Mouse (Mus musculus) hindbrain, embryonic 11.5 days (tissue): ENCODE data around the gene Cbx6. TPM values are rescaled to one million over a fixed set of nuclear protein-coding genes. Genes with fewer than 3 reads are reported as not detected.
A peak's percentile ranks its signal among the peaks of the same experiment; 100 is the strongest.
"Not testable (repeated sequence)": the region's sequence is repeated elsewhere in the genome, so short reads cannot be mapped to it uniquely, and the experiment has no call there.

Source experiments
- ATAC-seq: fragments of 200-750 bp; cut with Nextera tagmentation; 2 replicates; pipeline ENCODE4 v1.8.0; 2017; ENCODE audit warnings: mild to moderate bottlenecking, moderate TSS enrichment, moderate library complexity; ENCODE audit not compliant: low FRiP score
- DNase-seq: peaks from one replicate; pipeline ENCODE4 v3.0.0-alpha.2; 2015; ENCODE audit warnings: low spot score
- H3K27ac ChIP-seq: fragments of 300-500 bp; sonication (generic); 2 replicates; pipeline ENCODE4 v1.5.1; 2014; ENCODE audit warnings: mild to moderate bottlenecking, low read depth, low read length
- H3K27me3 ChIP-seq: fragments of 300-500 bp; sonication (generic); 2 replicates; pipeline ENCODE4 v1.6.1; 2014; ENCODE audit warnings: mild to moderate bottlenecking, low read length, moderate library complexity, mixed read lengths; ENCODE audit not compliant: control insufficient read depth, insufficient read depth
- H3K36me3 ChIP-seq: fragments of 300-500 bp; sonication (generic); 2 replicates; pipeline ENCODE4 v1.6.1; 2014; ENCODE audit warnings: mild to moderate bottlenecking, low read length, moderate library complexity, mixed read lengths; ENCODE audit not compliant: control insufficient read depth, insufficient read depth
- H3K4me1 ChIP-seq: fragments of 300-500 bp; sonication (generic); replicated peaks from 2 replicates; pipeline ENCODE4 v1.6.1; 2014; ENCODE audit warnings: low read length, mixed read lengths; ENCODE audit not compliant: control insufficient read depth, insufficient read depth
- H3K4me2 ChIP-seq: fragments of 300-500 bp; sonication (generic); replicated peaks from 2 replicates; pipeline ENCODE4 v1.6.1; 2014; ENCODE audit warnings: mild to moderate bottlenecking, low read depth, low read length
- H3K4me3 ChIP-seq: fragments of 300-500 bp; sonication (generic); 2 replicates; pipeline ENCODE4 v1.5.1; 2014; ENCODE audit warnings: low read depth, low read length
- H3K9ac ChIP-seq: fragments of 300-500 bp; sonication (generic); 2 replicates; pipeline ENCODE4 v1.6.1; 2014; ENCODE audit warnings: low read depth, low read length
- H3K9me3 ChIP-seq: fragments of 300-500 bp; sonication (generic); 2 replicates; pipeline ENCODE4 v1.6.1; 2016; ENCODE audit warnings: low read length; ENCODE audit not compliant: control insufficient read depth
- WGBS: fragments of 180-500 bp; shearing (Covaris S2); extraction: QIAGEN DNeasy Blood & Tissue Kit; methylation state at CpG from one replicate; pipeline ENCODE4 v1.1.7; 2014; 5-methylcytosine and 5-hydroxymethylcytosine counted together
- polyA plus RNA-seq: library from polyadenylated mRNA; unstranded; fragments of >200 nt; fragmentation: Nextera tagmentation; extraction: Ambion mirVana; gene quantifications from 2 replicates; pipeline ENCODE4 v1.2.1, GENCODE M21; 2014

Gene Cbx6
- polyA plus RNA-seq, 1 experiment from 2014 or later = 10.8 TPM

DNA sequence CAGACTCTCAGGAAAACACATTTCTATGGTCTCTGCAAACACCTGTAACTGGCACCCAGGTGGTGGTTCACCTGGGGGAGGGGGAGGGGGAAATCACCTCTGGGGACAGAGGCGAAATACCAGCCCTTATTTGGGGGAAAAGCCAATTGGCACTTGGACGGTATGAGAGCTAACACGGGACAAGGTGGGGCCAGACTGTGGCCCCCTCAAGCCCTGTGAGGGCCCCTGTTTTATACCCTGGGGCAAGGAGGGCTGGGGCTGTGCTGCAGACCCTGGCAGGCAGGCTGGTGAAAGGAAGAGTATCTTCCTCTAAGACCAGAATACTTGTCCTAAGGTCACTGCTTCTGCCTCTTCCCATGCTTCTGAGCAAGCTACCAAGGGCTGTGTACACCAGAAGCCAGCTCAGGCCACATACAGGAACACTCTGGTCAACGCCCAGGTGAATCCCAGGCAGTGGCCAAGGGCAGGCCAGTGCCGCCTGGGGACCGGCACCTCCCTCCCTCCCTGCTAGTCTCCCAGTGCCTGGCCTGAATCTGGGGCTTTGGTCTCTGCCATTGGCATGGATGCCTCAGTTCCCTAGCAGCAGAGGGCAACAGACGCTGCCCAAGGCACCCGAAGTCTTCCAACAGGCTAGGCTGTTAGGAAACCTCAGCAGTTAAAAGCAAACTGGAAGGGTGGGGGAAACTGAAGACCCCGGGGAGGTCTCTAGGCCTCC is 8.1 kb downstream of the Cbx6 start:
- ATAC-seq (no peak), DNase-seq (no peak)
- no peaks in the 10 kb centered on the region for H3K9me3 ChIP-seq
- H3K36me3 ChIP-seq = 0 out of 2 replicates have a peak, but pooled peaks cover 2% of the 10 kb centered on the region
- H3K9ac ChIP-seq = no peak overlapping the region
- no peak overlapping the region for H3K4me2 ChIP-seq
- 88% methylated on average over 9 of the region's 9 CpGs for WGBS
- H3K4me3 ChIP-seq = no peak overlapping the region
- H3K27me3 ChIP-seq = no peaks in the 10 kb centered on the region
- H3K4me1 ChIP-seq = peaks cover 4% of the 10 kb centered on the region
- no peak overlapping the region for H3K27ac ChIP-seq

DNA sequence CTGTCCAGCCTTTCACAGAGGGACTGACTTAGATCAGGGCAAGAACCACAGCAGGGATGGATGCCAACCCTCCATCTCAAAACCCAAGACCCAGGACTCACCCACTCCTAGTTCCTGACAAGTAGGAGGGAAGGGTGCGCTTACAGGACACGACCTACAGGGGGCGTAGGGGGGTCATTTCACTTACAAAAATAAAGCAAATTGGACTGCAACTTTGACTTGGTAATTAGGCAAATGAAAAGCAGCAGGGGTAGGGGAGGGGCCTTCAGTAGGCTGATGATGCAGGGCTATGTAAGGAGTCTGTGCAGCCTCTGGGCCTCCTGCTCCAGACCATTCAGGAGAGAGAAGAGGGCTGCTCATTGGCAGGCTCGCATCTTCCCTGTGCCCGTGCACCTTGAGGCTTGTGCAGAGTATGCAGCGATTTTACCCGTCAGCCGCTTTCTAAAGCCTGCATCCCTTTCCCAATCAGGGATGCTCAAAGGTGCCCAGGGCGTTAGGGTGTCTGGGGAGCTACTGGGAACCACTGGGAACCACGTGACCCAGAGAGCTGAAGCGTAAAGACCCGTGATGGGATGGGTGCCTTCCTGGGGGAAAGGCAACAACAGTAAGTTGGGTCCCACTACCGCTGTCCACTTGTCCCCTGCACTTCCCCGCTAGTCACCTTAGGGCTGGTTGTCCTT is 9.2 kb downstream of the Cbx6 start:
- peak; percentile 70 for DNase-seq
- 50% methylated on average over 14 of the region's 14 CpGs for WGBS
- no peak for ATAC-seq
- Histone ChIP-seq H3K27ac (no peak overlapping the region), H3K27me3 (no peaks in the 10 kb centered on the region), H3K9ac (no peak overlapping the region), H3K4me2 (no peak overlapping the region), H3K4me1 (peaks cover 4% of the 10 kb centered on the region), H3K9me3 (no peaks in the 10 kb centered on the region), H3K4me3 (no peak overlapping the region), H3K36me3 (0 out of 2 replicates have a peak, but pooled peaks cover 2% of the 10 kb centered on the region)

- no peaks in the 10 kb centered on the region for H3K27me3 ChIP-seq
- DNase-seq (no peak), ATAC-seq (no peak)
- H3K27ac ChIP-seq = no peak overlapping the region
- no peak overlapping the region for H3K9ac ChIP-seq
- 75% methylated on average over 19 of the region's 19 CpGs for WGBS
- H3K9me3 ChIP-seq = no peaks in the 10 kb centered on the region
- H3K4me2 ChIP-seq = no peak overlapping the region
- H3K4me3 ChIP-seq = no peak overlapping the region
- H3K36me3 ChIP-seq = 0 out of 2 replicates have a peak, but pooled peaks cover 2% of the 10 kb centered on the region
- H3K4me1 ChIP-seq = no peaks in the 10 kb centered on the region; the same call in 1 of the 2 replicates
Measured at GRCm38 (mm10) chr15:79823588-79824280, 10.8 kb downstream of the Cbx6 start.

DNA sequence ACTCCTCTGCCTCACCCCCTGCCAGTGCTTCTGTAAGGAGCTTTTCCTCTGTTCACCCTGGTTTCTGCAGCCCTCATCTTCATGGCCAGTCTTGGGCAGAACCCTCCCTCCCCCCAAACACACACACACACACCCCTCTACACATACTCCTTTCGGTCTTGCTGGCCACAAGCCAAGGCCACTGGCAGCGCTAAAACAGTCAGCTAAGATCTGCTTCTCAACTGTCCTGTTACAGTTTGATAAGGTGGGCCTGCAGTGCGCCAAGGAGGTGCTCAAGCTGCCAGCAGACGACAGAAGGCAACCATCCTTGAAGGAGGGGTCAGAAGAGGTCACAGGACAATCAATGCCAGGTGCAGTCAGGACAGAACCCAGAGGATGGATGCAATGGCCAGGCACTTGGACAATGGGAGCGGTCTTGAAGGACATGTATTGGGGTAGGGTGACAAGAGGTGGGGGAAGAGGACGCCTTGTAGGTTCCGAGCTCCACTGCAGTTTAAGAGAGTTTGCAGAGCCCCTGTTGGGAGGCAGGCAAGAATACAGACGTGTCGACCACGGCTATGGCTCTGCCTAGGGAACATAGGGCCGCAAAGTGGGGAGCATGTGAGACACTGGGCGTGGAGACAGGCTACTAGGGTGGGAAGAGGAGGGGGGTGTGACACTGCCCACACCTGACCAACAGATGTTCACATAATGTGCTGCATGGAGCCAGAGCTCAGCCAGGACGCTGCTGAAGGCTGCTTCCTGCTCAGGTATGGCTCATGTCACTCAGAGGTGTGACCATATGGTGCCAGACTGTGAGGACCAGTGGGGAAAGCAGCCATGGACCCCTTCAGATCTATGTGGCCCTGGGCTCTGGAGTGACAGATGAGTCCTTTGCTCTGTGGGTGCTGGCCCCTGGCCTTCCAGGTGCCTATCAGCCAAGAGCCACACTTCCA is 12.0 kb downstream of the Cbx6 start:
- Histone ChIP-seq H3K9me3 (no peaks in the 10 kb centered on the region), H3K36me3 (no peaks in the 10 kb centered on the region), H3K4me2 (no peak overlapping the region), H3K27ac (0 out of 2 replicates have a peak overlapping the region, but pooled peaks have one; percentile 13), H3K27me3 (no peaks in the 10 kb centered on the region), H3K4me3 (no peak overlapping the region), H3K9ac (no peak overlapping the region), H3K4me1 (no peaks in the 10 kb centered on the region)
- ATAC-seq (0 out of 2 replicates have a peak, but pooled peaks have one; percentile 10), DNase-seq (no peak)
- WGBS = 67% methylated on average over 13 of the region's 13 CpGs

GRCm38 (mm10) chr15:79818325-79818724 is 16.2 kb downstream of the Cbx6 start:
- H3K27me3 ChIP-seq = no peaks in the 10 kb centered on the region
- H3K36me3 ChIP-seq = no peaks in the 10 kb centered on the region
- no peak overlapping the region for H3K4me2 ChIP-seq
- ATAC-seq = no peak
- H3K4me1 ChIP-seq = no peaks in the 10 kb centered on the region
- WGBS = 88% methylated on average over 4 of the region's 4 CpGs
- H3K9me3 ChIP-seq = no peaks in the 10 kb centered on the region
- no peak for DNase-seq
- H3K4me3 ChIP-seq = no peak overlapping the region
- no peak overlapping the region for H3K9ac ChIP-seq
- H3K27ac ChIP-seq = no peak overlapping the region

GRCm38 (mm10) chr15:79813666-79814258 is 20.7 kb downstream of the Cbx6 start:
- no peak overlapping the region for H3K4me2 ChIP-seq
- no peak overlapping the region for H3K4me3 ChIP-seq
- no peaks in the 10 kb centered on the region for H3K27me3 ChIP-seq
- no peak overlapping the region for H3K27ac ChIP-seq
- no peak for DNase-seq
- 49% methylated on average over 8 of the region's 8 CpGs for WGBS
- no peaks in the 10 kb centered on the region for H3K4me1 ChIP-seq
- H3K9ac ChIP-seq = no peak overlapping the region
- no peaks in the 10 kb centered on the region for H3K36me3 ChIP-seq
- no peak for ATAC-seq
- no peaks in the 10 kb centered on the region for H3K9me3 ChIP-seq

DNA sequence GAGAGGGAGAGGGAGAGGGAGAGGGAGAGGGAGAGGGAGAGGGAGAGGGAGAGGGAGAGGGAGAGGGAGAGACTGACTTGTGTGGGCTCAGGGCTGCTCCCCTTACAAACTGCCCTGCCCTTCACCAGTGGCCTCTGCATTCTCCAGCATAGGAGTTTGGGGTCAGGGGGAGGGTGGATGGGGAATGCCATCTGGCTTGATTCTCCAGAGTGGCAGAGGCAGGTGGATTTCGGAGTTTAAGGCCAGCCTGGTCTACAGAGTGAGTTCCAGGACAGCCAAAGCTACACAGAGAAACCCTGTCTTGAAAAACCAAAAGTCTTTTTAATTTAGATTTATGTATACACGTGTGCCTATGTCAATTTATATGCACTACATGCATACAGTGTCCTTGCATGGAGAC is 21.6 kb downstream of the Cbx6 start:
- ATAC-seq, H3K27me3 ChIP-seq, H3K9me3 ChIP-seq, DNase-seq, H3K36me3 ChIP-seq, H3K4me1 ChIP-seq, H3K4me3 ChIP-seq, H3K4me2 ChIP-seq, H3K27ac ChIP-seq, H3K9ac ChIP-seq: not testable (repeated sequence)
- WGBS = 70% methylated on average over 2 of the region's 2 CpGs

DNA sequence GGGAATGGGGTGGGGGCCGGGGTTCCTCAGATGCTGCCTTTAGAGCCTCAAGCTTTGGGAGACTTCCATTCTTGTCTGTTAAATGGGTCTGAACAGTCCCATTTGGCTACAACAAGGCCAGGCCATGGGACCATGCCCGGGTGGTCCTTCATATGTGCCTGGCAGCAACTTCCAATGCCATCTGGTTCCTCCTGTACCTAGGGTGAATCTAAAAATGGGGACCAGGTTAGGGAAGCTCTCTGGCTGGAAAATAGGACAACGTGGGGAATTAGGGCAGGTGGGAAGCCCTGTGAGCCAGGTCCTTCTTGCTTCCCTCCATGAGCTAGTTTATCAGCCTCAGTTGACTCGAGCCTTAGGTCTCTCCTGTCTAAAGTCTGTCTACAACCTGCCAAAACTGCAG is 23.5 kb downstream of the Cbx6 start:
- no peak for DNase-seq
- ATAC-seq = no peak
- peaks cover 8% of the 10 kb centered on the region for H3K27me3 ChIP-seq
- 76% methylated on average over 4 of the region's 4 CpGs for WGBS
- no peaks in the 10 kb centered on the region for H3K36me3 ChIP-seq
- H3K4me1 ChIP-seq = no peaks in the 10 kb centered on the region
- H3K27ac ChIP-seq = no peak overlapping the region
- no peak overlapping the region for H3K4me2 ChIP-seq
- H3K9me3 ChIP-seq = no peaks in the 10 kb centered on the region
- H3K4me3 ChIP-seq = no peak overlapping the region
- no peak overlapping the region for H3K9ac ChIP-seq
